Mouse (Mus musculus): ENCODE measurements at regions not wholly inside any gene's neighbourhood (a gene's known extent, or its start where the extent isn't known, plus 50 kb on each side); places are given as distances from the start of the nearest gene placed in this dataset.

DNA sequence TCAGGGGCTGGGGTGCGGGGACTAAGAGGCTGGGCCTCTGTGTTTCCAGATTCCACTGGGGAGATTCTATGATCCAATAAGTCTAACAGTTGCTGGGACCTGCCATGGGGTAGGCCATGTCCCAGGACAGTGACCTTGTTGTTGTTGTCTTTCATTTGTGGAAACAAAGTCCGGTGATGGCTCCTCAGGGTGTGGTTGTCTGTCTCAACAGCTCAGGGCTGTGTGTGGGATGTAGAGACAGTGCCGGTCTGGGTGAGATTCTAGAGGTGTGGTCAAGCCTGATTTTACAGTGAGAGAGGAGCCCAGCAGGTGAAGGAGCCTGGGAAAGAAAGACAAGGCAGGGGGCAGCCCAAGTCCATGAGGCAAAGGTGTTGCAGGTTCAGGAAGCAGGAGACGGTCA is 111.5 kb upstream of the Sulf2 start:
- TF ChIP-seq CTCF (IDR thresholded peaks at IDR 0.05; ENCODE audit: borderline replicate concordance, control insufficient read depth, extremely low read depth, insufficient read depth, low read length, poor library complexity) (no peak), POLR2A (IDR thresholded peaks at IDR 0.05; ENCODE audit: control insufficient read depth, extremely low read depth, insufficient read depth, low read length, poor library complexity) (no peak)

Data from thymus, adult 2 months (tissue).